Mouse (Mus musculus) thymus, adult 2 months (tissue): ENCODE data around the gene Rab37. TPM values are rescaled to one million over a fixed set of nuclear protein-coding genes. Genes with fewer than 3 reads are reported as not detected.

Experiments
- DNase-seq: peaks from one replicate; pipeline ENCODE4 v3.0.0; 2021
- H3K27ac ChIP-seq: fragments of 200-500 bp; 2 replicates; pipeline ENCODE4 v1.5.1; 2012; ENCODE audit warnings: low read length, control low read depth; ENCODE audit not compliant: control insufficient read depth, insufficient read depth
- H3K27me3 ChIP-seq: fragments of 200-500 bp; 2 replicates; pipeline ENCODE4 v1.6.1; 2012; ENCODE audit warnings: mild to moderate bottlenecking, low read length, moderate library complexity, mixed read lengths; ENCODE audit not compliant: control insufficient read depth, insufficient read depth
- H3K36me3 ChIP-seq: fragments of 200-500 bp; 2 replicates; pipeline ENCODE4 v1.6.1; 2012; ENCODE audit warnings: mild to moderate bottlenecking, low read length, moderate library complexity; ENCODE audit not compliant: control insufficient read depth, insufficient read depth
- H3K4me1 ChIP-seq: fragments of 200-500 bp; replicated peaks from 2 replicates; pipeline ENCODE4 v1.6.1; 2012; ENCODE audit warnings: low read length; ENCODE audit not compliant: control insufficient read depth, insufficient read depth
- H3K4me3 ChIP-seq: fragments of 200-500 bp; 2 replicates; pipeline ENCODE4 v1.5.1; 2012; ENCODE audit warnings: mild to moderate bottlenecking, low read length, control low read depth, moderate library complexity; ENCODE audit not compliant: control insufficient read depth, insufficient read depth
- CTCF ChIP-seq: fragments of 200-500 bp; IDR thresholded peaks from 2 replicates; pipeline ENCODE4 v1.5.1; 2012; ENCODE audit warnings: mild to moderate bottlenecking, control low read depth, low read length, moderate library complexity, borderline replicate concordance; ENCODE audit not compliant: control insufficient read depth, poor library complexity, insufficient read depth; ENCODE audit errors: extremely low read depth
- POLR2A ChIP-seq: fragments of 200-500 bp; IDR thresholded peaks from 2 replicates; pipeline ENCODE4 v1.6.1; 2012; ENCODE audit warnings: mild to moderate bottlenecking, low read length, control low read depth, moderate library complexity; ENCODE audit not compliant: control insufficient read depth, poor library complexity, insufficient read depth; ENCODE audit errors: extremely low read depth
- WGBS: fragments of 180-500 bp; shearing (Covaris S2); methylation state at CpG from one replicate; pipeline ENCODE4 v1.1.7; 2018; 5-methylcytosine and 5-hydroxymethylcytosine counted together
- polyA plus RNA-seq: library from polyadenylated mRNA; depleted of rRNA; stranded (reverse); fragments of >200 nt; gene quantifications from 2 replicates; pipeline ENCODE4 v1.2.3, GENCODE M21; 2012; rRNA removed

The Rab37 gene
- polyA plus RNA-seq, result 15.1 and 18.3 TPM in 2 replicates

GRCm38 (mm10) chr11:115091362-115091901, at the start of gene Rab37:
Gene Rab37, plus strand, starts transcription at chr11:115091431.
- Histone ChIP-seq H3K4me1 (0 out of 2 replicates have a peak, but pooled peaks cover 2% of the 10 kb centered on the region), H3K27ac (no peak within 1 kb of the TSS), H3K27me3 (no peaks in the 10 kb centered on the region; the same call in 1 of the 2 replicates), H3K4me3 (no peak within 1 kb of the TSS), H3K36me3 (no peaks in the 10 kb centered on the region)
- no peak for TF ChIP-seq POLR2A
- no peak for TF ChIP-seq CTCF
- DNase-seq, result no peak
- WGBS, result 6% methylated on average over 36 of the region's 36 CpGs

- no peaks in the 10 kb centered on the region for H3K36me3 ChIP-seq
- no peaks in the 10 kb centered on the region for H3K4me1 ChIP-seq
- TF ChIP-seq POLR2A (no peak), CTCF (no peak)
- H3K4me3 ChIP-seq, result no peak within 1 kb of the TSS
- DNase-seq, result no peak
- 64% methylated on average over 2 of the region's 2 CpGs for WGBS
- no peaks in the 10 kb centered on the region for H3K27me3 ChIP-seq
- H3K27ac ChIP-seq, result no peak within 1 kb of the TSS
Observed at GRCm38 (mm10) chr11:115048259-115048658, 43.0 kb upstream of the Rab37 start, which contains the start of gene Cd300ld3. Gene Cd300ld3, minus strand, starts transcription at chr11:115048409.

GRCm38 (mm10) chr11:115049282-115049895, 41.8 kb upstream of the Rab37 start:
- TF ChIP-seq POLR2A, result no peak
- Histone ChIP-seq H3K36me3 (no peaks in the 10 kb centered on the region), H3K4me1 (no peaks in the 10 kb centered on the region), H3K27ac (no peak overlapping the region), H3K4me3 (no peak overlapping the region), H3K27me3 (no peaks in the 10 kb centered on the region)
- 44% methylated on average over 3 of the region's 3 CpGs for WGBS
- no peak for DNase-seq

GRCm38 (mm10) chr11:115052206-115052605, 39.0 kb upstream of the Rab37 start:
- peak; percentile 48 for DNase-seq
- 4% methylated on average over 9 of the region's 9 CpGs for WGBS
- no peak overlapping the region for H3K4me3 ChIP-seq
- H3K27ac ChIP-seq, result no peak overlapping the region
- TF ChIP-seq POLR2A (no peak), CTCF (no peak)
- H3K36me3 ChIP-seq, result no peaks in the 10 kb centered on the region
- no peaks in the 10 kb centered on the region for H3K4me1 ChIP-seq
- H3K27me3 ChIP-seq, result no peaks in the 10 kb centered on the region

- Histone ChIP-seq H3K4me3 (no peak overlapping the region), H3K27ac (no peak overlapping the region), H3K36me3 (no peaks in the 10 kb centered on the region), H3K27me3 (no peaks in the 10 kb centered on the region; the same call in 1 of the 2 replicates), H3K4me1 (no peaks in the 10 kb centered on the region)
- no peak for DNase-seq
- WGBS, result 97% methylated on average over 1 of the region's 1 CpGs
- no peak for TF ChIP-seq POLR2A
- no peak for TF ChIP-seq CTCF
Observed at GRCm38 (mm10) chr11:115052991-115053390, 38.2 kb upstream of the Rab37 start.

- TF ChIP-seq CTCF, result no peak
- no peak for TF ChIP-seq POLR2A
- no peak for DNase-seq
- H3K27me3 ChIP-seq, result no peaks in the 10 kb centered on the region; the same call in 1 of the 2 replicates
- H3K4me1 ChIP-seq, result no peaks in the 10 kb centered on the region
- H3K36me3 ChIP-seq, result no peaks in the 10 kb centered on the region
- H3K4me3 ChIP-seq, result no peak overlapping the region
- no peak overlapping the region for H3K27ac ChIP-seq
Observed at GRCm38 (mm10) chr11:115054537-115054936, 36.7 kb upstream of the Rab37 start.
